Mouse (Mus musculus): ENCODE measurements around the gene 4930467E23Rik.
"Not testable (repeated sequence)": the region's sequence is repeated elsewhere in the genome, so short reads cannot be mapped to it uniquely, and the experiment has no call there.

4930467E23Rik gene

GRCm38 (mm10) chr8:19729276-19729675 lies at the start of gene 4930467E23Rik:
TSS of gene 4930467E23Rik (plus strand) at chr8:19729576.
- DNase-seq (ENCODE audit: low spot score in 2 of 2), result not testable (repeated sequence)

GRCm38 (mm10) chr8:19682311-19682710 lies 47.1 kb upstream of the 4930467E23Rik start:
- not testable (repeated sequence) for DNase-seq (ENCODE audit: low spot score in 2 of 2)

- not testable (repeated sequence) for DNase-seq (ENCODE audit: low spot score in 2 of 2)
Measured at GRCm38 (mm10) chr8:19685476-19685875, 43.9 kb upstream of the 4930467E23Rik start.

GRCm38 (mm10) chr8:19688802-19689525 lies 40.4 kb upstream of the 4930467E23Rik start:
- not testable (repeated sequence) for DNase-seq (ENCODE audit: low spot score in 2 of 2)

GRCm38 (mm10) chr8:19689745-19690144 lies 39.6 kb upstream of the 4930467E23Rik start:
- DNase-seq (ENCODE audit: low spot score in 2 of 2), result not testable (repeated sequence)

- DNase-seq (ENCODE audit: low spot score in 2 of 2), result not testable (repeated sequence)
Measured at GRCm38 (mm10) chr8:19691421-19691820, 38.0 kb upstream of the 4930467E23Rik start.

GRCm38 (mm10) chr8:19697497-19698077 lies 31.8 kb upstream of the 4930467E23Rik start:
- not testable (repeated sequence) for DNase-seq (ENCODE audit: low spot score in 2 of 2)

- not testable (repeated sequence) for DNase-seq (ENCODE audit: low spot score in 2 of 2)
Measured at GRCm38 (mm10) chr8:19698123-19698522, 31.3 kb upstream of the 4930467E23Rik start.

- not testable (repeated sequence) for DNase-seq (ENCODE audit: low spot score in 2 of 2)
Measured at GRCm38 (mm10) chr8:19698722-19699121, 30.7 kb upstream of the 4930467E23Rik start.

GRCm38 (mm10) chr8:19701326-19701725 lies 28.1 kb upstream of the 4930467E23Rik start:
- DNase-seq (ENCODE audit: low spot score in 2 of 2), result not testable (repeated sequence)

GRCm38 (mm10) chr8:19702276-19702675 lies 27.1 kb upstream of the 4930467E23Rik start:
- not testable (repeated sequence) for DNase-seq (ENCODE audit: low spot score in 2 of 2)

- DNase-seq (ENCODE audit: low spot score in 2 of 2), result peak; percentile 95 to 99
Measured at GRCm38 (mm10) chr8:19702972-19703709, 26.2 kb upstream of the 4930467E23Rik start.

GRCm38 (mm10) chr8:19703906-19704305 lies 25.5 kb upstream of the 4930467E23Rik start:
- DNase-seq (ENCODE audit: low spot score in 2 of 2), result not testable (repeated sequence)

- DNase-seq (ENCODE audit: low spot score in 2 of 2), result not testable (repeated sequence)
Measured at GRCm38 (mm10) chr8:19704441-19705215, 24.7 kb upstream of the 4930467E23Rik start.

- not testable (repeated sequence) for DNase-seq (ENCODE audit: low spot score in 2 of 2)
Measured at GRCm38 (mm10) chr8:19705216-19705600, 24.2 kb upstream of the 4930467E23Rik start.

- not testable (repeated sequence) for DNase-seq (ENCODE audit: low spot score in 2 of 2)
Measured at GRCm38 (mm10) chr8:19706101-19706725, 23.2 kb upstream of the 4930467E23Rik start.

- peak; percentile 92 to 93 for DNase-seq (ENCODE audit: low spot score in 2 of 2)
Measured at GRCm38 (mm10) chr8:19706918-19707760, 22.2 kb upstream of the 4930467E23Rik start.

- not testable (repeated sequence) for DNase-seq (ENCODE audit: low spot score in 2 of 2)
Measured at GRCm38 (mm10) chr8:19707761-19708443, 21.5 kb upstream of the 4930467E23Rik start.

- not testable (repeated sequence) for DNase-seq (ENCODE audit: low spot score in 2 of 2)
Measured at GRCm38 (mm10) chr8:19708976-19709375, 20.4 kb upstream of the 4930467E23Rik start.
